Mouse (Mus musculus): ENCODE data around the gene H2-Ab1. TPM values are rescaled to one million over a fixed set of nuclear protein-coding genes. Genes with fewer than 3 reads are reported as not detected.
A peak's percentile ranks its signal among the peaks of the same experiment; 100 is the strongest.

The H2-Ab1 gene
- polyA plus RNA-seq, 2 experiments from 2014 or later = 3.7 to 69.9 TPM

DNA sequence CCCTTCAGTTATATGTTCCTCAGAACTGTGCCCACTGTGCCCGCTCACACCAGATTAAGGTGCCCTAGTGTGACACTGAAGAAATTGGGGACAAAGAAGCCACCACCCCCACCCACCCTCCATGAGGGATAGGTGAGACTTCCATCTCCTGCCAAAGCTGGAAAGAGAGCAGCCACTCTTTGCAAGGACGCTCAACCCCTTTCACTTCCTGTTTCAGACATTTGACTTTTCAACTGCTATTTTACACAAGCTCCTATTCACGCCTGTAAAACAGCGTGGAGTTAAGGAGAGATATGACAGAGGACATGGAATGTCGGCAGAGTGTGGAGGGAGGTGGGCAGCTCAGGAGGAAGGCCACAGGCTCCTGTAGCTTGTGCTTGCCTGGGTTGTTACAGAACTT is 29.0 kb downstream of the H2-Ab1 start:
- ATAC-seq = no peak

- no peak for ATAC-seq
Measured at GRCm38 (mm10) chr17:34286999-34287398, 29.5 kb downstream of the H2-Ab1 start.

DNA sequence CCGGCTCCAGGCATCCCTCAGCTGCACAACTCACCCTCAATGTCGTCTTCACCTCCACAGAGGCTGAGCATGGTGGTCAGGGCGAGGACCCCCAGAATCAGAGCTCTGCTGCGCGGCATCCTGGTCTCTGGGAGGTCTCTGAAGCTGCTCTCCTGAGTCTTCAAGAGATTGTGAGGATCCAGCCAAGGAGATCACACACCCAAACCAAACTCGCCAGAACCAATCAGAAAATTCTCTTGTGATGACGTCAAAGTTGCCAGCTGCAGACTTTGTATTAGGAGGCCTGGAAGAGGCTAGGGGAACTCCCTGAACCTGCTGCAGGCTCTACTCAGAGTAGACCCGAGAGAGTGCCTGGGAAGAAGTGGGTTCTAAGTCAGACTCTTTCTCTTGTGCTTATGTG is 30.2 kb downstream of the H2-Ab1 start, which contains the start of gene H2-Aa:
TSS of gene H2-Aa (minus strand) at position 176 of the 400 bp plus-strand sequence.
- ATAC-seq = peak; percentile 97

- ATAC-seq = no peak
Measured at GRCm38 (mm10) chr17:34288131-34288530, 30.6 kb downstream of the H2-Ab1 start.

DNA sequence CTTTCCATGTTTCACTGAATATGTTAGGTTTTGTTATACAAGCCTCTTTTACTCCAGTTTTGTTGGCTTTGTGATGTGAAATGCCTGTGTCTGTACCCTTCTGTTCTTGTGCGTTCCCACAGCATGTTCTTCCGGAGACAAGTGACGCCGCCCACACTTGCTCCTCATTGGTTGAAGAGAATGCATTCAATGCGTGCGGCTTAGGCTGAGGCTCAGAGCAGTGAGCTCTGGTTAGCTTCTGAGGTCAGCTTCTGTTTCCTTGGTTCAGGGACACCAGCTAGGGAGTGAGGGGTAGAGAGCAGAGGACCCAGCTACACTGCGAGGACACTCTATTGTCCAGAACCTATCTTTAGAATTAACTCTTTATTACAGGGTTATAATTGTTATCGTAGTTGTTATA is 34.1 kb downstream of the H2-Ab1 start:
- ATAC-seq = peak; percentile 57

DNA sequence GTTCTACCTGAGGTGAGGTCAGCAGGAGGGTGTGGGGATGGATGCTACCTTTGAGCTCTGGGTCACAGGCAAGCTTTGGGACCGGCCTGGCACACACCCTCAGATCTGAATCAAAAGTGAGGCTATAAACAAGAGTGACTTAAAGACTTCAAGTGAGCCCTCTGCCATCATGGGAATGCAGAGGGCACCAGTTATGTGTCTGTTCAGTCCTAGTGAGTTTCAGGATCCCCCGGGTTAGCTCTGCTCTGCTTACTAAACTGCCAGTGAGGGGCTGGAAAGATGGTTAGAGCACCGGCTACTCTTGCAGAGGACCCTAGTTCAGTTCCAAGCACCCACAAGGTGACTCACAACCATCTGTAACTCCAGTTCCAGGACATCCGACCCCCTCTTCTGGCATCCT is 35.1 kb downstream of the H2-Ab1 start:
- ATAC-seq = no peak

GRCm38 (mm10) chr17:34293533-34293932 is 36.0 kb downstream of the H2-Ab1 start:
- no peak for ATAC-seq

DNA sequence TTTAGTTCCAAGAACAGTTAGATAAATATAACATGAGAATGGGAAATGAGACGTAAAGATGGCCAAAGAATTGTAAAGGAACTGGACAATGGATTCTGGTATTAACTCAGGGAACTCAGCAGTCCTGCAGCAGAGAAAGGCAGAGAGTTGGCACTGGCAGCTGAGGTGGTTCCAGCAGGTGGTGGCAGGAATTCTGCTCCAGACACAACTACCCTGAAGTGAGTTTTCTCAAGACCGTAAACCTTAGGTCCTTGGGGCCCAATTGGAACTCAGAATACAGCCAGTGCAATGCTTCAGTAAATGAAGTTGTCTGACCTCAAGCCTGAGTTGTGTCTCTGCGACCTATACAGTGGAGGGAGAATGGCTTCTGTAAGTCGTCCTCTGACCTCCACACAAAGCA is 36.8 kb downstream of the H2-Ab1 start:
- ATAC-seq = no peak

GRCm38 (mm10) chr17:34295307-34295706 is 37.8 kb downstream of the H2-Ab1 start:
- no peak for ATAC-seq

DNA sequence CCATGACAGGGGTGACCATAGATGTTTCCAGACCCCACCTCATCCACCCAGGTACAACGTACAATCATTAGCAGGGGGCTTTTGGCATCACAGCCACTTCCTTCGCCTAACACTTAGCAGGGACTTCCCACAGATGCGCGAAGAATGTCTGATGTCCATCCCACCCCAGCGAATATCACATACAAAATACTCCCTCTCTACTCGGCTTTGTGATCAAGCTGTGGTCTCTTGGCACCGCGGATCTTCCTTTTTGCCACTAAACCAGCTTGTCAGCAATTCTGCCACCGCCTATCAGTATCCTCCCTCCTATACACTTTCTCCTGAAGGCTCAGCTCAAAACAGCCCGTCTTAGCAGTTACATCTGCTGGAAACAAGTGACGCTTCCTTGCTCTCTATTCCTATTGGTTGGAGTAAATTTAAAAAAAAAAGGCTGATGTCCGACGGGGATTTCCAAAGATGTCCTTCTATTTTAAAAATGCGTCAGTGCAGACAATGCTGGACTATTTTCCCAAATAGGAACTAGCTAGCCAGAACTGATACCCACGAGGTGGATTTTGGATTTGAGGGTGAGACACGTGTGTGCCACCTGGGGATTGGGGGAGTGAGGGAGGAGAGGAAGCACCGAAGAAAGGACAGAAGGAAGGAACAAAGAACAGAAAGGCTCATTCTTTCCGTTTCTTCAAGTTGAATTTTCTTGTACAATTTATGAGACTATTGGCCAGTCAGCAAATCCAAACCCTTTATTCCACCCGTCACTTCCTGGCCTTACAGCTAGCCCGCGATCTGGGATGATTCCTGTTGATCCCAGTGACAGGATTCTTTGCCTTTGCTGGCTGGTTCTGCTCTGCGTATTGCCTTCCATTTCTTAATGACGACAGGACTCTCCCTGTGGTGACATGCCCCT is 38.7 kb downstream of the H2-Ab1 start:
- ATAC-seq = peak; percentile 76

GRCm38 (mm10) chr17:34299356-34299755 is 41.9 kb downstream of the H2-Ab1 start:
- ATAC-seq = no peak

DNA sequence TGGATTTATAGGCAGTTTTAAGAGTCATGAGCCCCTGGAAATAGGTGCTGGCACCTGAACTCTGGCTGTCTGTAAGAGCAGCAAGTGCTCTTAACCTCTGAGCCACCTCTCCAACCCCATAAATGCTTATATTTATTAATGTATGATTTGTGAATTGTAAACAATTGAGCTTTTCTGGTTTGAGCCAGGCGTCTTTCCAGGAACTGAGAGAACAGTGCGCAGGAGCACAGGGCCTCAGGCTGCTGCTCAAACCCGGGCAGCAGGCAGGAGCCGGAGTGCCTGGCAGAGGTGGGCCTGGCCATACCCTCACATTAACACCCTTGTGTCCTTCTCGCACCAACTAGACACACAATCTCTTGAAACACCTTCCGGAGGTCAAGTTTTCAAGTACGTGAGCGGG is 42.6 kb downstream of the H2-Ab1 start:
- ATAC-seq = no peak

DNA sequence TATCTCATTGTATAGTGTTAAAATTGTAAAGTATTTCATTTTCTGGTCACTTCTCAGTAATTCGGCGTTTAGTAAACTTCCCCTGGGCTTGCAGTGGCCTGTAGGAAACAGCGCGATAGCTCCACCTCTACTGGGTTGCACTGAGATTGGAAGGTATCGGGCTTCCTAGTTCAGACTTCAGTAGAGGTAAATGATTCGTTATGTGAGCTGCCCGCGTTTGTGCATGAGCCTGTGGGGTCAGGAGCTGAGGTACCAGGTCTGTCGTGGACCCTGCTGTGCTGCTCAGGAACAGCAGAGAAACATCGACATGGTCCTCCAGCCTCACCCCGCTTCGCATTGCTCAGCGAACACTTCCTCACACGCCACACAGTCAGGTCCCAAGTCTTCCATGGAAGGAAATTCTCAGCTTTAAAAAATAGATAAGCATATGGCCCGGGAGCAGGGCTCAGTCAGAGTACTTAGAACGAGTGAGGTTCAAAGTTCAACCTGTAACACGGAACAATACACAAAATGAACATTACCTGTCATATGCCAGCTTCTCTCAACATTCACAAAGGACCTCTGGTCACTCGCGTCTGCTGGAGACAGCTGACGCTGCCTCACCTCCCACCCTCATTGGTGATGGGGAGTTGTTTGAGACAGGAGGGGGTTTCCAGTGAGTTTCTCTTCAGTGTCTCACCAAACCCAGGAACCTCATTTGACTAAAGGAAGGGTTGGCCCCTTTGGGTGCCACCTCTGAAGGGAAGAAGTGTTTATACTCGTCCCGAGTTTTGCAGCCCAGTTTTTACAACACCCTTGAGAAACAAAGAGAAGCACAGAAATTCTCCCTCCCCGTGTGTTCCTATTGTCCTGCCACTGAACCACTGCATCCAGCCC is 43.4 kb downstream of the H2-Ab1 start:
- ATAC-seq = no peak

DNA sequence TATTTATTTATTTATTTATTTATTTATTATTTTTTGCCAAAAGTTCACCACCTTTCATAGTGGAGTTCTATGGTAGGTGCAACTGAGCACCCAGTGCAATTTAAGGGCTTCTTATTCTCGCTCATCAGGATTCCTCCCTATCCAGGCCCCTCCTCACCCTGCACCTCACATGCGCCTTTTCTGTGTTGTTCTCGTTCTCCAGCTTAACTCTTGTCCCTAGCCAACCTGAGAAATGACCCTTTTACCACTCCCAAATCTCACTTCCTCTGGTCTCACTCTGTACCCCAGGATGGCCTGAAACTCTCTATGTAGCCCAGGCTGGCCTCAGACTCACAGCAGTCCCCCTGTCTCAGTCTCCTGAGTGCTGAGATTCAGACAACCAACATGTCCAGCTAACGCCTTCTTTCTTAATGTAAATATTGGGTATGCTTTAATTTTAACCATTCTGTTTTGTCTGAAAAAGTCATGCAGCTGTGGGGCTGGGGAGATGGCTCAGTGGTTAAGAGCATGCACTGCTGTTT is 44.2 kb downstream of the H2-Ab1 start:
- ATAC-seq = no peak

DNA sequence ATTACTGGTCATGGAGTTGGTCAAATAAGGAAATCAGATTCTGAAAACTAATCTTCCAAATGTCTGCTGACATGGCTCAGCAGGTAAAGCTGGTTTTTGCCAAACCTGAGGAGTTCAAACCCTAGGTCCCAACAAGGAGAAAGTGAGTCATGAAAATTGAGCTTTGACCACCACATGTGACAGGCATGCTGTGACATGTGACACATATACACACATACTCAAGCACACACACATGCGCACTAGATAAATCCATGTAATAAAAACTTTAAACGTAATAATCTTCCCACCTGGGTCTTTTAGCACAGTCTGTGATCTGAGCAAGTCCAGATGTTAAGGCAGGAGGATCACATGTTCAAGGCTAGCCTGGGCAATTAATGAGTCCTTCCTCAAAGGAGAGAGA is 46.3 kb downstream of the H2-Ab1 start:
- ATAC-seq = no peak

GRCm38 (mm10) chr17:34304751-34305150 is 47.3 kb downstream of the H2-Ab1 start:
- ATAC-seq = peak; percentile 70

- peak; percentile 75 for ATAC-seq
Measured at GRCm38 (mm10) chr17:34305380-34306030, 48.0 kb downstream of the H2-Ab1 start, which contains the start of gene H2-Eb1. H2-Eb1 (plus strand) TSS chr17:34305867.

- no peak for ATAC-seq
Measured at GRCm38 (mm10) chr17:34306407-34306806, 48.9 kb downstream of the H2-Ab1 start.

DNA sequence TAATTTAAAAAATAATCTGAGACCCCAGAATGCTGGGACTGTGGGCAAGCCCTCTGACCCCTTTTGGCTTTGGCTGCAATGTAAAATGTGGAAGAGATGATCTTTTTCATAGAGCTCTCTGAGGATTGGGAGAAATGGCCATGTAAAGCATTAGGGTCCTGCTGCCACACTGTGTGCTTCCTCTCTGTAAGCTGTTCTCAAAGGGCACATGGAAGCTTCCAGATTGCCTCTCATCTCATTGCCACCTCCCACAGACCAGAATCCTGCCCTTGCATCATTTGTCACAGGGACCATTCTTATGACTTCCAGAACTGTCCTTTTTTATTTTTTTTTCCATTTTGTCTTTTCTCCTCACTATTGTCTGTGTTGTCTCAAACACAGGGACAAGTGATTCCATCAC is 49.7 kb downstream of the H2-Ab1 start:
- ATAC-seq = no peak

GRCm38 (mm10) chr17:34308161-34308560 is 50.7 kb downstream of the H2-Ab1 start:
- no peak for ATAC-seq

DNA sequence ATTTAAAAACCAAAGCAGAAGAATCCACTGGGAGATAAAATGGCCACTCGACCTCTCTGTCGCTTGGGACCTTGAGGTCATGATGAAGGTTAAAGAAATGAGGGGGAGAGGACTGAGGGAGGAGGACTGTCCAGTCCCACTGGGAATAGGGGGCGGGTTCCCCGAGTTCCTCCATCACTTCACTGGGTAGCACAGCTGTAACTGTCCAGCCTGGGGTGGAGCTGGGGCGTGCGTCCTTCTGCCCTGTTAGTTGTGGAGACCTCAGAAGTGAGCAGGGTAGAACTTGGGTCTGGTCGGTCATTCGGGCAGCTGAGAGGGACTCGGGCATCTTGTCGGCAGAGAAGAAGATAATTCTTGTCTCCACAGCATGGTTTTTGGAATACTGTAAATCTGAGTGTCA is 51.7 kb downstream of the H2-Ab1 start:
- ATAC-seq = no peak

DNA sequence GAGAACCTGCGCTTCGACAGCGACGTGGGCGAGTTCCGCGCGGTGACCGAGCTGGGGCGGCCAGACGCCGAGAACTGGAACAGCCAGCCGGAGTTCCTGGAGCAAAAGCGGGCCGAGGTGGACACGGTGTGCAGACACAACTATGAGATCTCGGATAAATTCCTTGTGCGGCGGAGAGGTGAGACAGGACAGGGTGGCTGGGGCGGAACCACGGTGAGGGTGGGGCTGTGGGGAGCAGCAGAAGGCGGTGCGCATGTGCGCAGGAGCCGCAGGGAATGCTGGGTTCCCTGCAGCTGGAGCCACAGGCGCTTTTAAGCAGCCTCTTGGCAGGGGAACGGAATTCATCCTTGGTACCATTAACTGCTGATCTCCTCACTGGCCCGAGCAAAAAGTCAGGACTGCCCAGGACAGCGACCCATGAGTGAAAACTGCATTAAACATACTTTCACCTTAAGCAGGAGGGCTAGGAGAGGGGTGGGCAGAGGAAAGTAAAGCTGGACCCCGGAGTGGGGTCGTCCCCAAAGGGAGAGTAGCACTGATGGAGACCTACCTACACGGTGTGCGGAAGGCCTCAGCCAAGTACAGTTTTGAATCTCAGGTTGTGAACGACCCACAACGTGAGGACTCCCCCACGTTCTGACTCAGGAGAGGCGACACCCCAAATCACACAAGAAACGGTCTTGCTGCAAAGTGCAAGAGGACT is 52.3 kb downstream of the H2-Ab1 start:
- no peak for ATAC-seq
